Mouse (Mus musculus) CH12.LX (cell line): ENCODE data around the gene Rpl26.

Experiments
- CTCF ChIP-seq, 2 experiments: IDR thresholded peaks in 1 of 2; conservative IDR thresholded peaks in 1 of 2; 2 replicates each; pipeline ENCODE4 v1.5.1; 2011 to 2012; ENCODE audit warnings: low read depth in 2 of 2, low read length in 2 of 2, improper control_type of control experiment in 1 of 2, inconsistent platforms in 1 of 2, mild to moderate bottlenecking in 1 of 2, moderate library complexity in 1 of 2
- ELF1 ChIP-seq: IDR thresholded peaks from 2 replicates; pipeline ENCODE4 v1.6.1; 2014; ENCODE audit warnings: low read depth, mild to moderate bottlenecking, inconsistent platforms, low read length, improper control_type of control experiment
- EP300 ChIP-seq: IDR thresholded peaks from 2 replicates; pipeline ENCODE4 v1.6.1; 2011; ENCODE audit warnings: low read length, improper control_type of control experiment
- NELFE ChIP-seq: IDR thresholded peaks from 2 replicates; pipeline ENCODE4 v1.6.1; 2011; ENCODE audit warnings: low read depth, low read length, improper control_type of control experiment
- POLR2A ChIP-seq: IDR thresholded peaks from 2 replicates; pipeline ENCODE4 v1.6.1; 2011; ENCODE audit warnings: low read depth, mild to moderate bottlenecking, improper control_type of control experiment, low read length
- TBP ChIP-seq: conservative IDR thresholded peaks from 2 replicates; pipeline ENCODE4 v1.6.1; 2011; ENCODE audit warnings: low read depth, low read length, improper control_type of control experiment
- USF1 ChIP-seq: IDR thresholded peaks from 2 replicates; pipeline ENCODE4 v1.6.1; 2014; ENCODE audit warnings: low read depth, mild to moderate bottlenecking, inconsistent platforms, low read length, improper control_type of control experiment

DNA sequence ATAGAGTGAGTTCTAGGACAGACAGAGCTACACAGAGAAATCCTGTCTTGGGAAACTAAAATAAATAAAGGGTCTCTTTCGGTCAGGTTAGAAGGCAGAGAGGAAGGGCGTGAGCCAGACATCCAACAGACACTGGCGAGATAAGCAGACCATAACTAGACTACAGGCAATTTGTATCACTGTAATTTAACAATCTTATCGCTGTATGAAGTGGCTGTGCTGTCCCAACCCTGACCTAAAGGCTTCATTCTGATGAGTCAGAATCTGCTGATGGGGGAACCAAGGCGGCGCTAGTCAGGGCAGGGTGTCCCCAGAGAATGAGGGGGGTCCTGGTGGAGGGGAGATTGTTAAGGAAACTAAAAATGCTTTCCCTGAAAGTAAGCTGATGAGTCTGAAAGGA is 2.6 kb upstream of the Rpl26 start:
- TF ChIP-seq TBP = no peak
- TF ChIP-seq CTCF (conservative IDR thresholded peaks at IDR 0.05 in 1 of 2, IDR thresholded peaks at IDR 0.05 in 1 of 2; ENCODE audit: low read depth in 2 of 2, low read length in 2 of 2) = no peak
- no peak for TF ChIP-seq EP300
- no peak for TF ChIP-seq POLR2A
- TF ChIP-seq ELF1 = no peak
- no peak for TF ChIP-seq USF1
- no peak for TF ChIP-seq NELFE
